Mouse (Mus musculus) hindbrain, postnatal 0 days (tissue): ENCODE results near the gene Cd247. TPM values are rescaled to one million over a fixed set of nuclear protein-coding genes. Genes with fewer than 3 reads are reported as not detected.

Experiments used
- ATAC-seq: fragments of 200-750 bp; cut with Nextera tagmentation; 2 replicates; pipeline ENCODE4 v1.8.0; 2017; ENCODE audit warnings: mild to moderate bottlenecking, moderate TSS enrichment, moderate library complexity
- DNase-seq: peaks from one replicate; pipeline ENCODE4 v3.0.0-alpha.2; 2015; ENCODE audit warnings: low spot score
- H3K27ac ChIP-seq: fragments of 300-500 bp; sonication (generic); 2 replicates; pipeline ENCODE4 v1.5.1; 2014; ENCODE audit warnings: mild to moderate bottlenecking
- H3K27me3 ChIP-seq: fragments of 300-500 bp; sonication (generic); 2 replicates; pipeline ENCODE4 v1.6.1; 2014; ENCODE audit warnings: low read length, mixed read lengths; ENCODE audit not compliant: insufficient read depth
- H3K36me3 ChIP-seq: fragments of 300-500 bp; sonication (generic); 2 replicates; pipeline ENCODE4 v1.6.1; 2014; ENCODE audit warnings: low read length, mixed read lengths; ENCODE audit not compliant: insufficient read depth
- H3K4me1 ChIP-seq: fragments of 300-500 bp; sonication (generic); 2 replicates; pipeline ENCODE4 v1.6.1; 2014; ENCODE audit warnings: antibody characterized with exemption, low read length, mixed read lengths; ENCODE audit not compliant: insufficient read depth
- H3K4me2 ChIP-seq: fragments of 300-500 bp; sonication (generic); 2 replicates; pipeline ENCODE4 v1.6.1; 2014; ENCODE audit warnings: low read depth, mild to moderate bottlenecking, low read length, moderate library complexity, mixed read lengths
- H3K4me3 ChIP-seq: fragments of 300-500 bp; sonication (generic); 2 replicates; pipeline ENCODE4 v1.5.1; 2014; ENCODE audit warnings: low read length
- H3K9ac ChIP-seq: fragments of 300-500 bp; sonication (generic); replicated peaks from 2 replicates; pipeline ENCODE4 v1.6.1; 2014; ENCODE audit warnings: mild to moderate bottlenecking, low read length, moderate library complexity, mixed read lengths
- H3K9me3 ChIP-seq: fragments of 300-500 bp; sonication (generic); 2 replicates; pipeline ENCODE4 v1.6.1; 2016; ENCODE audit warnings: low read length, mixed read lengths
- CTCF ChIP-seq: IDR thresholded peaks from 2 replicates; pipeline ENCODE4 v1.5.1; 2016; ENCODE audit warnings: antibody characterized with exemption, control low read depth, low read depth
- WGBS: fragments of 180-500 bp; shearing (Covaris S2); extraction: QIAGEN DNeasy Blood & Tissue Kit; methylation state at CpG from one replicate; pipeline ENCODE4 v1.1.7; 2014; 5-methylcytosine and 5-hydroxymethylcytosine counted together
- polyA plus RNA-seq: library from polyadenylated mRNA; unstranded; fragments of >200 nt; fragmentation: Nextera tagmentation; extraction: Ambion mirVana; gene quantifications from 2 replicates; pipeline ENCODE4 v1.2.1, GENCODE M21; 2015
- total RNA-seq: library from RNA; depleted of rRNA; stranded (reverse); fragments of >200 nt; gene quantifications from 2 replicates; pipeline ENCODE4 v1.2.3, GENCODE M21; 2014

Cd247 gene
- total and polyA plus RNA-seq, 2 experiments from 2014 or later = 0.39 TPM; not detected in 1

DNA sequence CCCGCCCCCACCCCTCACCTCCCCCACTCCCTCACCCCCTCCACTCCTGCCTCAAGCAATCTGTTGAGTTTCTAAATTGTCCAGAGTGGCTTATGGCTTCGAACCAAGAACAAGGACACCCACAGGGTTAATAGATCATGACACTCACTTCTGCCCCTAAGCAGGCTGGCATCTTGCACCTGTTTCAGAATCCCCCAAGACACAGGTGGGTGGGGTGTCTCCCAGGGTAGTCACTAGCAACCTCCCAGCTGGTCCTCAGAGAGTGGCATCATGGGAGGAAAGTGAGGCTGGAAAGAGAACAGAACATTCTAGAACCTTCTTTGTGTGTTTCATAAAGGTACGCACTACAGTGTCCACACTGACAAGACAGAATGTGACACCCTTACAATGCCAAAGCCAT is 55.1 kb downstream of the Cd247 start:
- Histone ChIP-seq H3K4me3 (no peak overlapping the region), H3K4me1 (peaks cover 3% of the 10 kb centered on the region; the same call in 1 of the 2 replicates), H3K4me2 (no peak overlapping the region), H3K27ac (no peak overlapping the region), H3K27me3 (peaks cover 19% of the 10 kb centered on the region; the same call in 1 of the 2 replicates), H3K36me3 (no peaks in the 10 kb centered on the region), H3K9ac (no peak overlapping the region), H3K9me3 (no peaks in the 10 kb centered on the region)
- WGBS = 57% methylated on average over 3 of the region's 3 CpGs
- ATAC-seq (no peak), DNase-seq (peak; percentile 40)
- no peak for TF ChIP-seq CTCF

- Histone ChIP-seq H3K27ac (no peak overlapping the region), H3K36me3 (no peaks in the 10 kb centered on the region), H3K4me2 (peak overlapping the region; percentile 99), H3K27me3 (peaks cover 19% of the 10 kb centered on the region; the same call in 1 of the 2 replicates), H3K4me1 (peaks cover 3% of the 10 kb centered on the region; the same call in 1 of the 2 replicates), H3K9me3 (no peaks in the 10 kb centered on the region), H3K9ac (peak overlapping the region; percentile 47), H3K4me3 (peak overlapping the region; percentile 46)
- DNase-seq (no peak), ATAC-seq (peak; percentile 60; the same call in 1 of the 2 replicates)
- no peak for TF ChIP-seq CTCF
- WGBS = 4% methylated on average over 16 of the region's 20 CpGs
Measured at GRCm38 (mm10) chr1:165844466-165844951, 56.0 kb downstream of the Cd247 start.

DNA sequence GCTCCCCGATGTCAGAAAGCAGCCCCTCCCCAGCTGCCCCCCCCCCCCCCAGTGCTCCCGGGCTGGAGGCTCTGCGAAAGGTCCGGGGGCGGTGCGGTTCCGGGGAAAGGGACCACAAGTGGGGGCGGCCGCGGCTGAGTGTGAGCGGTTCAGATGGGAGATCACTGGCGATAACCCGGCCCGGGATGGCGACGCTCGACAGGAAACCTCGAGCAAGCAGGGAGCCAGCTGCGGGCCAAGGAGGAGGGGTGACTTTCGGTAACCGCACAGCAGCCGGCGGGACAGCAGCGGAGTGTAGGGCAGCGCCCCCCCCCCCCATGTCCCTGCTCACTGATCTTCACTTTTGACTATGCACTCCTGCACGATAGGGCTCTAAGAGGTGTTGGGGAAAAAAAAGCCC is 56.5 kb downstream of the Cd247 start:
- 2% methylated on average over 25 of the region's 26 CpGs for WGBS
- Histone ChIP-seq H3K4me2 (peak overlapping the region; percentile 99), H3K4me1 (peaks cover 3% of the 10 kb centered on the region; the same call in 1 of the 2 replicates), H3K9ac (peak overlapping the region; percentile 47), H3K36me3 (no peaks in the 10 kb centered on the region), H3K9me3 (no peaks in the 10 kb centered on the region), H3K4me3 (peak overlapping the region; percentile 46), H3K27ac (no peak overlapping the region), H3K27me3 (peaks cover 19% of the 10 kb centered on the region; the same call in 1 of the 2 replicates)
- DNase-seq (no peak), ATAC-seq (peak; percentile 31; the same call in 1 of the 2 replicates)
- TF ChIP-seq CTCF = no peak

- WGBS = 11% methylated on average over 14 of the region's 14 CpGs
- Histone ChIP-seq H3K9ac (peak overlapping the region; percentile 47; the same call in 1 of the 2 replicates), H3K36me3 (no peaks in the 10 kb centered on the region), H3K9me3 (no peaks in the 10 kb centered on the region), H3K27me3 (peaks cover 19% of the 10 kb centered on the region; the same call in 1 of the 2 replicates), H3K4me3 (peak overlapping the region; percentile 46), H3K4me1 (peaks cover 3% of the 10 kb centered on the region; the same call in 1 of the 2 replicates), H3K27ac (no peak overlapping the region), H3K4me2 (peak overlapping the region; percentile 99)
- no peak for DNase-seq
- no peak for ATAC-seq
- no peak for TF ChIP-seq CTCF
Measured at GRCm38 (mm10) chr1:165845366-165845765, 56.9 kb downstream of the Cd247 start.

DNA sequence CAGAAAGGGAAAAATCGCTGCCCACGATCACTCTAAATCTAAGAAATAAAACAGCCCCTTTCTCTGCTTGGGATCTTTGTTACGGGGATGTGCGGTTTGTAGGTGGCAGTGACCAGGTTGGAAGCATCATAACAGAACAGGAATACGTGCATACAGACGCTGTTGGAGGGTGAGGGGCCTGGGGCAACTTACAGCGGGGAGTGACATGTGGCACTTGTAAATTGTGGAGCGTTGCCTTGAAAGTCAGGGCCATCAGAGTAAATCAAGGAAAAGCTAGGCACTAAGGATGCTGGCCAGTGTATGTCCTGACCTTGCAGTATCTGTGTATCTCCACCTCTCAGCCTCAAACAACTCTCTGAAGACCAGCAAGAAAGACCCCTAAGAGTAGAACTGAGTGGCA is 59.9 kb downstream of the Cd247 start:
- 85% methylated on average over 8 of the region's 8 CpGs for WGBS
- Histone ChIP-seq H3K36me3 (no peaks in the 10 kb centered on the region), H3K27ac (no peak overlapping the region), H3K27me3 (peaks cover 18% of the 10 kb centered on the region; the same call in 1 of the 2 replicates), H3K9ac (no peak overlapping the region), H3K4me3 (no peak overlapping the region), H3K9me3 (no peaks in the 10 kb centered on the region), H3K4me1 (peaks cover 3% of the 10 kb centered on the region; the same call in 1 of the 2 replicates), H3K4me2 (no peak overlapping the region)
- TF ChIP-seq CTCF = no peak
- ATAC-seq (no peak), DNase-seq (no peak)

- Histone ChIP-seq H3K36me3 (no peaks in the 10 kb centered on the region), H3K4me3 (no peak overlapping the region), H3K4me1 (peaks cover 3% of the 10 kb centered on the region; the same call in 1 of the 2 replicates), H3K4me2 (no peak overlapping the region), H3K9ac (no peak overlapping the region), H3K9me3 (no peaks in the 10 kb centered on the region), H3K27ac (no peak overlapping the region), H3K27me3 (peaks cover 13% of the 10 kb centered on the region; the same call in 1 of the 2 replicates)
- WGBS = 61% methylated on average over 4 of the region's 4 CpGs
- ATAC-seq = no peak
- TF ChIP-seq CTCF = no peak
- no peak for DNase-seq
Measured at GRCm38 (mm10) chr1:165848881-165849280, 60.4 kb downstream of the Cd247 start.
